Mouse (Mus musculus): ENCODE measurements around the gene Kctd12b.
"Not testable (repeated sequence)": the region's sequence is repeated elsewhere in the genome, so short reads cannot be mapped to it uniquely, and the experiment has no call there.

Kctd12b gene

DNA sequence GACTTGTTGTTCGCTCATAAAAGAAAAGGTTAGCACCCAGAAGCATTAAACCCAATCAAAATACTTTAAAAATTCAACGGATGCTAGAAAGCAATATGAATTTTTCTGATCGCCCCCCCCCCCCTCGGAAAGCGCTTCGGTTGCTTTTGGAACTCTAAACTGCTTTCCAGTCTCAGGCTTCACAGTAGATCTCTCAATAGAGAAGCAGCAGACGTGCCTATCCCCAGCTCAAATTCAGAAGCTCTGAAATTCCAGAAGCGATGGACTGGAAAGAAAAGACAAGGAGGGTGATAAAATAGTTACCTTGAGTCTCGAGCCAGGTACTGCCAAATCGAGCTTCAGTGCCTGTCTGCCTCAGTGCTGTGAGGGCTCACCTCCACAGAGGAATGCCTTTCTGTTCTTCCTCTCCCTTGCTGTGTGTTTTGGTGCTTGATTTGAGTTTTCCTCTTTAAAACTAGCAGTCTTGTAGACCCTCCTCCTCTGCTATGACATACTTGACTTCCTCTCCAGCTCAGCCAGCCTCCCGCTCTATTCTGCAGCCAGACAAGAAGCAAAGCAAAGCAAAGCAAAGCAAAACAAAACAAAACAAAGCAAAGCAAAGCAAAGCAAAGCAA is at the start of gene Kctd12b:
Gene Kctd12b, minus strand, starts transcription at position 610 of the 614 bp plus-strand sequence.
- DNase-seq (ENCODE audit: low spot score in 2 of 2): peak in 1 of 2 experiments; percentile 5

DNA sequence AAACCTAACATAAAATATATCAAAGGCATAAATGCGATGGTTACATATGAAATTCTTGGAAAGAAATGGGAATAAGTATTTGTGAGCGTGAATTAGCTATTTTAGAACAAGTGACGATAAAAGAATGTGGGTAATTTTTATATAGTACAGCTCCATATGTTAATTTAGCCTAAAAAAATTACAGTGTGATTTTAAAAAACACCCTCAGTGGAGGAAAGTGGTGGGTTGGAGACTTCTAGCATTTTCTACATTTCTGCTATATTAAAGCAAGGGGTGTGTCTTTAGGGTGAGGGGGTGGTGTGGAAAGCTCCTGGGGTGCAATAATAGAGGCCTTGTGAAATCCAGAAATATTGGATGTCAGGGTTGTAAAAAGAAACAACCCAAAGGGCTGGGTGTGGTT is 46.3 kb upstream of the Kctd12b start:
- no peak for DNase-seq (ENCODE audit: low spot score in 2 of 2)

DNA sequence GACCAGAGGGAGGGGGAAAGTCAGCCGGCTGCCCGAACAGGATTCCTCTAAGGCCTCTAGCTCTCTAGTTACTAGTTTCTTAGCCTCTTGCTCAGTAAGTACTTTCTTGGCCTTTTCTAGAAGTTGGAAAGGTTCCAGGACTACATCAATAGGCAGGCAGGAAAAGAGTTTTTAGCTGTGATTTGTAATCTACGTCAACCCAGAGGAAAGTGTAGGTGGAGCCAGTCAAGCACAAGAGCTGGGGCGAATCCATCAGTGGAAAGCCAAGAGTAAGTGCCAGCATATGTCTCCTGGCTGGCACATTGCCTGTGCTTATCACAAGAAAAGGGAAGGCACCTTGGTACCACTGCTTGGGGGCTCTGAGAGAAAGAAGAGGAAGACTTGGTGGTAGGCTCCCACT is 39.5 kb upstream of the Kctd12b start:
- DNase-seq (ENCODE audit: low spot score in 2 of 2): no peak

DNA sequence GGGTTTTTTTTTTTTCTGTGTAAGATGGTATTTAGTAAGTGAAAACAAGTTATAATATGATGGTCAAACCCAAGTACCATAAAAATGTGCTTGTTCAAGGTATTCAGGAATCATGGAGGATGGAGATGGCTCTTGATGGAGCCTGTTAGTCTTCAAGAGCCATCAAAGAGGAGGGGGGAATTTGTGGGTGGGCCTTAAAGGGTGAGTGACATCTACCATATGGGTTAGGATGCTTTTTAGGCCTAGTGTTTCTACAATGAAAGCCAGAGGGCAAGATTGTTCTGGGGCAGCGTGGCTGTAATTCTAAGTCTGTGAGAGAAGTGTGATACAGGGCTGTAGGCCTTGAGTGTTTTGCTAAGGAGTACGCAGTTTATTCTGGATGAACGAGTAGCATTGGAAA is 28.2 kb upstream of the Kctd12b start:
- no peak for DNase-seq (ENCODE audit: low spot score in 2 of 2)

DNA sequence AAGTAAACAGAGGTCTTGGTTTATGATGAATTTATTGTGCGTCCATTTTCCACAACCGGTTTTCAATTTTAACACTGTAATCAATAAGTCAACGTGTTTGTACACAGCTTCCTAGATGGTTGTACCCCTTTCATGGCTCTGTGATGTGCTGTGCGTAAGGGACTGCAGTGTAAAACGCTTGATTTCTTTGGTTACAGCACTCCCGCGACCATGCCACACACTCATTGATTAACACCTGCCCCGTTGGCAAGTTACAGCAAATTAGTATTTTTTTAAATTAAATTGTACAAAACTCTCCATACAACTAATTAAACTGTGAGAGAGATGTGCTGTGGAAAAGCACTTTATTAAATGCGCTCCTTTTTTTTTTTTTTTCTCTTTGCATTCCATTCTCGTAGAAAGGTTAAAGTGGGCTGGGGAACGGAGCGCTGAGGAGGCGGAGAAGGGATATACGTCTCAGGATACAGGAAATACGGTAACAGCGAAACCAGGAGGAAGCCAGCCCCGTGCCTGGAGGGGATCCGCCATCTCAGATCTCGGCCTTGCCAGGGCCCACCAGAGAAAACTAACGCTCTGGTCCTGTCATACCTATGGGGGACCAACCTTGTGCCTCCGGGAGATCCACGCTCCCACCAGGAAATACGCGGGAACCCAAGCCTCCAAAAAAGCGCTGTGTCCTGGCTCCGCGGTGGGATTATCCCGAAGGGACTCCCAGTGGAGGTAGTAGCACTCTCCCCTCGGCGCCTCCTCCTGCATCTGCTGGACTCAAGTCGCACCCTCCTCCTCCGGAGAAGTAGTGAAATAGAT is 27.1 kb upstream of the Kctd12b start, which contains the start of gene Nbdy:
Gene Nbdy, plus strand, starts transcription at position 481 of the 807 bp plus-strand sequence.
- DNase-seq (ENCODE audit: low spot score in 2 of 2): peak; percentile 34 to 43

DNA sequence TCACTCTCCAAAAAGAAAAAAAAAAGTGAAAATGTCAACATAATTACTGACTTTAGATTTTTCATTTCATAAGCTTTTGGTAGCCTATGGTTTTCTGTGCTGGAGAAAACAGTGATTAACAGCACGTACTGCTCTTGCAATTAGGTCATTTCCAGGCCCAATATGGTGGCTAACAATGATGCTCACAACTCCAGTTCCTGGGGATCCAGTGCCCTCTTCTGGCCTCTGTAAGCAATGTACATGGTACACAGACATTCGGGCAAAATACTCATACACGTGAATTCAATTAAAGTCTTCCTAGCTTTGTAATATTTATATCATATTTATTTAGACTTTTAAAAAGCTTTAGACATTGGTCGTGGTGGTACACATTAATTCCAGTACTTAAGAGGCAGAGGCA is 23.4 kb upstream of the Kctd12b start:
- no peak for DNase-seq (ENCODE audit: low spot score in 2 of 2)

DNA sequence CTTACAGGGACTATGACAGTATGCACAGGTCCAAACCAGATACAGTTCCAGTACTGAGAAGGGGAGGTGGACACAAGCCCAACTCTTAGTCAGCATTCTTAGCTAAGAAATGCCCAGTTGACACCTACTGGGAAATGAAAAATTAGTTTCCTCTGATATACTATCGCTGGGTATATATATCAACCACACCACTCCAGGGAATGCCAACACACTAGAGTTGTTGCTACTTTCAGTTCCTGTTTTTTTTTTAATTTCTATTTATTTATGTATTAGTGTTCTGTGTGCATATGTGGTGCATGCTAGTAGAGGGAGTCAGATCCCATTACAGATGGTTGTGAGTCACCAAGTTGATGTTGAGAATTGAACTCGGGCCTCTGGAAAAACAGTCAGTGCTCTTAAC is 20.5 kb upstream of the Kctd12b start:
- no peak for DNase-seq (ENCODE audit: low spot score in 2 of 2)

DNA sequence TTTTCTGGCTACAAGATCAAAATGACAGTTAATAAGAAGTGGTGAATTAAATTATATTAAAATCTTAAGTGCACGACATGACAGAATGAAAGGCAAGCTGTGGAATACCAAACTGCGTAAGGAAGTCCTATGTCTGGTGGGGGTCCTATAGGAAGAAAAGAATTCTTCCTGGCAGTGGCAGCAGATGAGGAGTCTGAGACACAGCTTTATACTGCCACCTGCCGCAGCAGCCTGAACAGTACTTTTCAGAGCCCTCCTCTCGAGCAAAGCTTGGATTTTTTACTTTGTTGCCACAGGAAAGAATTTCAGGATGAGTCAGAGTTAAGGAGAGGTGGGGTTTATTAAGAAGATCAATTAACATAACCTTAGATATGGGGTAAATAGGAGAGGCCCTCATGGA is 11.5 kb upstream of the Kctd12b start:
- DNase-seq (ENCODE audit: low spot score in 2 of 2): peak in 1 of 2 experiments; percentile 8

DNA sequence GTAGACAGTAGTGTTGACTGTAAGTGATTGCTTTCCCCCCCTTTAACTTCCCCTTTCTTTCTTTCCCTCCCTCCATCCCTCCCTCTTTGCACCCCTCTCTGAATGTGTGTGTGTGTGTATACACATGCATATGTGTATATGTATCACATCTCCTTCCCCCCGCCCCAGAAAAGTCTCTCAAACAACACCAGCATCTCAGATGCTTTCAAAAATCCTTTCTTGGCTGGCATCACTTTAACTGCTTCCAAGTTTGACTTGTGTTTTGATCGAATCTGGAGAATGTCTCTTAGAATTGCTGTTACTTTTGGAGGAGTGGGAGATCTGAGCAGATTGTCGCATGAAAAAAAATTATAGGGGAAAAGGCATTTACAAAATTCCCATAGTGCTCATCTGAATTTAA is 4.3 kb upstream of the Kctd12b start:
- no peak for DNase-seq (ENCODE audit: low spot score in 2 of 2)

DNA sequence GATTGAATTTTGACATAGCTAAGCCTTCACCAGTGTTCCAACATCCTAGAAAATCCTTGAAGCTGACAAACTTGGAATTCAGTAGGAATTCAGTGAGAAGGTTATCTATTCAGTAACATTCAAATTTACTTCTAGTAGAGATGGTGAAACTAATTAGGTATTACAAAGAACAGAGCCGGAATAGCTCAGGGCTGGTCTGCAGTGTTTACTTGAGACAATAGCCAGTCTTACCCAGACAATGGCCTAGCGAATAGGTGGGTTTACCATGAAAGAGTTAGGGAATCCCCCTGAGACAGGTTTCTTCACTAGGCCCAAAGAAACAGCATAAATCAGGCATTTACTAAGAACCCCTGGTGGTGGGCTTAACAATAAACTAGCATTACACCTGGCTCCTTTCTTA is 28.0 kb downstream of the Kctd12b start:
- not testable (repeated sequence) for DNase-seq (ENCODE audit: low spot score in 2 of 2)

DNA sequence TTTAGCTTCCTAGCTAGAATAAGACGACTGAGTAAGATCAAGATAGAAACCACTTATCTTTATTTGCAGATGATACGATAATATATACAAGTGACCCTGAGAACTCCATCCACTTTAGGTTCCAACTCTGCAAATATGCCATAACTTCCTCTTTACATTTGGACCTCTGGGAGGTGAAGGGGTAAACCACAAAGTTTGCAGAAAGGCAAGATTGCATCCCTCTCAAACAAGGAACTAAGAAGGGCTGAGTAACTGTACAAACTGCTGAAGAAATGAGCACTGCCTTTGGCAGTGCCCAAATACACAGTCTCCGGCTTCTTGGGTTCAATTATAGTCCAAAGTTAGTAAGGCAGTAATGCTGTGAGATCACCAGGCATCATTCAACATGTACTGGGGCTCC is 31.3 kb downstream of the Kctd12b start:
- DNase-seq (ENCODE audit: low spot score in 2 of 2): no peak

DNA sequence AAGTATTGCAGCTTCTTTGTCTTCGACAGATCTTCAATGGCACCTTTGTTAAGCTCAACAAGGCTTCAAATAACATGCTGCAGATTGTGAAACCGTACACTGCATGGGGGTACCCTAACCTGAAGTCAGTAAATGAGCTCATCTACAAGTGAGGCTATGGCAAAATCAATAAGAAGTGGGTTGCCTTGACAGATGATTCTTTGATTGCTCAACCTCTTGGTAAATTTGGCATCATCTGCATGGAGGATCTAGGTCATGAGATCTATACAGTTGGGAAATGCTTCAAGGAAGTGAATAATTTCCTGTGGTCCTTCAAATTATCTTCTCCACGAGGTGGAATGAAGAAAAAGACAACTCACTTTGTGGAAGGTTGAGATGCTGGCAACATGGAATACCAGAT is 39.2 kb downstream of the Kctd12b start:
- no peak for DNase-seq (ENCODE audit: low spot score in 2 of 2)

DNA sequence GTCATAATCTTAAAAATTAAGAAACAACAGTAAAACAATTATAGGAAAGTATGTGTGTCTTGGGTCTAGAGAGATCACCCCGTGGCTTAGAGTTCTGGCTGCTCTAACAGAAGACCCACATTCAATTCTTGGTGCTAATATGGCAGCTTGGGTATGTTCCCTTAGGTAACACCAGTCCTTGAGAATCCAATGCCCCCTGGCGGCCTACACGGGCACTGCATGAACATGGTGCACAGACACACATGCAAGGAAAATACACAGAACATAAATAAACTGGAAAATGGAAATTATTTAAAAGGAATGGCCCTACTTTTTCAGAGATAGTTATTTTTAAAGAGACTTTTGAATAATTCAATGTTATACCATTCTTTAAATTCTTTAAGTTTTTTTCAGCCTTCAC is 55.6 kb downstream of the Kctd12b start:
- DNase-seq (ENCODE audit: low spot score in 2 of 2): no peak

DNA sequence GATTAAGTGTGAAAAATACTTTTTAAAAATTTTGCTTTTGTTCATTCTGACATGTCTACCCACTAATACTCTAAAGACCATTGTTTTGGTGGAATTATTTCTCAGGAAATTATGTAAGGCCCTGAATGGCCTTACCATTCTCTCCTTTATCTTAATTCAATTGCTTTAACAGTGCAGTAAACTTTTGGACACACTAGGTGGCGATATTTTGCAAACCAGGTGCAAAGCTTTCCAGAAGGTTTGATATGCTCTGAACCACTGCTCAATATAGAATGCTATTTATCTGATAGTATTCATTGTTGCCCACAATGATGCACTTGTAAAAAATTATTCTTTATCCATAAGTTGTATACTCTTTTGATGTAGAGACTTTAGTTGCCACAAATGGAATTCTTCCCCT is 59.9 kb downstream of the Kctd12b start:
- no peak for DNase-seq (ENCODE audit: low spot score in 2 of 2)
